Mouse (Mus musculus) subcutaneous adipose tissue, adult 2 months (tissue): ENCODE data around the gene Olfr1152. TPM values are rescaled to one million over a fixed set of nuclear protein-coding genes. Genes with fewer than 3 reads are reported as not detected.

Source experiments
- polyA plus RNA-seq: library from polyadenylated mRNA; depleted of rRNA; stranded (reverse); fragments of >200 nt; gene quantifications from 2 replicates; pipeline ENCODE4 v1.2.3, GENCODE M21; 2012; ENCODE audit warnings: low replicate concordance; rRNA removed

Gene Olfr1152
- polyA plus RNA-seq: not detected in 2 replicates

DNA sequence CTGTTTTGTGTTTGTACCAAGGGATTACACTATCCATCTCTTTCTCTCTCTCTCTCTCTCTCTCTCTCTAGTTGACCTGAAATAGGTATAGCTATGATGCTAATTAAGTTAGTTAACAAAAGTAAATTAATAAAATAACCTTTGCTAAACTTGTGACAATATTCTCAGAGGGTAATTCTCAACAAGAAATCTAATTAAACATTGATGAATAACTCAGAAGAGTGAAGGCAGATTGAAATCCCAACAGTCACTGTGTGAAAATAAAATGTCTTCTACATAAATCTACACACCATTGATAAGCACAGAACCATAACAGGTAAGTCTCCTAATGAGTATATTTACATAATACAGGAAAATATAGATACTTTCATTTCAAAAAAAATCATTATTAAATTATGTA lies at the start of gene Olfr1152:
Gene Olfr1152, plus strand, starts transcription at position 301 of the 400 bp plus-strand sequence.

GRCm38 (mm10) chr2:87830233-87830632 lies 36.1 kb upstream of the Olfr1152 start, which contains the start of gene Olfr1148:
Gene Olfr1148, plus strand, starts transcription at chr2:87830533.

DNA sequence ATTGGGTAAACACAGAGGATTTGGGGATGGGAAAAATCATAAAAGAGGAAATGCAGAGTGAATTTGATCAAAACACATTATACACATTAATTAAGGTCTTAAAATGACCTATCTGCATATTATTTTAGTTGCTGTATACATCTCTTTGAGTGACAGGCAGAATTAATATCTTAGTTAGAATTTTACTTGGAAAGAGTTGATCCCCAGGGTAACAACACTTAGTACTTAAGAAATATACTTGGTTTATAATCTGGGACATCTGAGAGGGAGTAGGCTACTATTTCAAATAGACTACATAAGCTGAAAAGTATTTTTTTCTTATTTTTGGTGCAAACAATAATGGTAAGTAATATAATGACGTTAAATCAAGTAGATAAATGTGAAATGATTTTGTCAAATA lies 22.6 kb upstream of the Olfr1152 start, which contains the start of gene Olfr1150-ps1:
Gene Olfr1150-ps1, plus strand, starts transcription at position 301 of the 400 bp plus-strand sequence.

DNA sequence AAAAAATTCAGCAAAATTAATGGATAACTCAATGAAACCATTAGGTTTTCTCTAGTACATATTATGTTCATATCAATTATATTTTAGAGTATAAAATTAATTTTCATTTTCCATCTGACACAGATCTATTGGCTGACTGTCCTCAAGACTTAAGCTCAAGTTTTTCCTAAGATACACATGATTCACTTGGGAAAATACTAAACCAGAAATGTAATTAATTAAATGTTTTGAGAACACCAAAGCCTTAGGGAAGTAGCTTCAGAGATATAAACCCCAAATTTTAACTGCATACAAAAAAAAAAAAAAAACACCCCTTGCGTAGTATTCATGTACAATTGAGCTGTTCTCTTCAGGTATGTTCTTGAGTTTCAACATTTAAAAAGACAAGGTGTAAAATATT lies 10.7 kb upstream of the Olfr1152 start, which contains the start of gene Olfr1151:
Gene Olfr1151, plus strand, starts transcription at position 301 of the 400 bp plus-strand sequence.

DNA sequence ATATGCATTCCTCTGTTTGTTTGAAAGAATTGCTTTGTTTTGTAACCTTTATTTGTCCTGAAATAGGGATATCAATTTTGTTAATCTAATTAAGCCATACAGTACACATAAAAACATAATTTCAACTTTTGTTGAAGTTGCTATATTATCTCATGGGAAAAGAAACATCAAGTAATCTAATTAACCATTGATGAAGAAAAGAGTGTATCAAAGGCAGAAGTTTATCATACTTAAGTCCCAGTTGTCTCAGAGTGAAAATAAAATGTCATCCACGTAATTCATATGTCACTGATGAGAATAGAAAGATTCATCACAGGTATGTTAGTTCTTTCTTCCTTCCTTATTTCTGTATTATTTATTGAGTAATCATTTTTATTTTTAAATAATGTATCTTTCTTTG lies 28.4 kb downstream of the Olfr1152 start, which contains the start of gene Olfr1153:
Gene Olfr1153, plus strand, starts transcription at position 301 of the 400 bp plus-strand sequence.

GRCm38 (mm10) chr2:87905066-87905465 lies 38.8 kb downstream of the Olfr1152 start, which contains the start of gene Olfr1154:
Gene Olfr1154, minus strand, starts transcription at chr2:87905166.

Other genes with a start within 250 kb of the Olfr1152 start
- not detected in 2 replicates for gene Olfr1131, start 239.4 kb upstream of the Olfr1152 start, polyA plus RNA-seq
- gene Olfr1132, start 229.0 kb upstream of the Olfr1152 start, polyA plus RNA-seq: not detected in 2 replicates
- gene Olfr1133, start 219.1 kb upstream of the Olfr1152 start, polyA plus RNA-seq: not detected in 2 replicates
- not detected in 2 replicates for gene Olfr1134, start 208.0 kb upstream of the Olfr1152 start, polyA plus RNA-seq
- not detected in 2 replicates for gene Olfr1135, start 192.8 kb upstream of the Olfr1152 start, polyA plus RNA-seq
- not detected in 2 replicates for gene Olfr1136, start 172.5 kb upstream of the Olfr1152 start, polyA plus RNA-seq
- gene Olfr1137, start 153.3 kb upstream of the Olfr1152 start, polyA plus RNA-seq: not detected in 2 replicates
- gene Olfr1138, start 126.5 kb upstream of the Olfr1152 start, polyA plus RNA-seq: not detected in 2 replicates
- gene Olfr1140, start 122.7 kb upstream of the Olfr1152 start, polyA plus RNA-seq: not detected in 2 replicates
- gene Olfr1141, start 112.5 kb upstream of the Olfr1152 start, polyA plus RNA-seq: not detected in 2 replicates
- not detected in 2 replicates for gene Olfr152, start 87.0 kb upstream of the Olfr1152 start, polyA plus RNA-seq
- gene Olfr1143, start 65.9 kb upstream of the Olfr1152 start, polyA plus RNA-seq: not detected in 2 replicates
- gene Olfr1145, start 56.7 kb upstream of the Olfr1152 start, polyA plus RNA-seq: not detected in 2 replicates
- gene Olfr1148, start 36.0 kb upstream of the Olfr1152 start, polyA plus RNA-seq: not detected in 2 replicates
- gene Olfr1150-ps1, start 22.5 kb upstream of the Olfr1152 start, polyA plus RNA-seq: not detected in 2 replicates
- gene Olfr1151, start 10.6 kb upstream of the Olfr1152 start, polyA plus RNA-seq: not detected in 2 replicates
- not detected in 2 replicates for gene Olfr1153, start 28.5 kb downstream of the Olfr1152 start, polyA plus RNA-seq
- gene Olfr1154, start 38.7 kb downstream of the Olfr1152 start, polyA plus RNA-seq: not detected in 2 replicates
- gene Olfr1155, start 78.6 kb downstream of the Olfr1152 start, polyA plus RNA-seq: not detected in 2 replicates
- not detected in 2 replicates for gene Olfr1156, start 86.6 kb downstream of the Olfr1152 start, polyA plus RNA-seq
- not detected in 2 replicates for gene Olfr1157, start 101.8 kb downstream of the Olfr1152 start, polyA plus RNA-seq
- gene Olfr74, start 108.2 kb downstream of the Olfr1152 start, polyA plus RNA-seq: not detected in 2 replicates
- not detected in 2 replicates for gene Olfr1158, start 123.6 kb downstream of the Olfr1152 start, polyA plus RNA-seq
- not detected in 2 replicates for gene Olfr1160, start 141.8 kb downstream of the Olfr1152 start, polyA plus RNA-seq
- not detected in 2 replicates for gene Olfr1161, start 156.3 kb downstream of the Olfr1152 start, polyA plus RNA-seq
- gene Olfr73, start 171.2 kb downstream of the Olfr1152 start, polyA plus RNA-seq: not detected in 2 replicates
- not detected in 2 replicates for gene Olfr1162, start 184.6 kb downstream of the Olfr1152 start, polyA plus RNA-seq
- gene Olfr1163, start 205.3 kb downstream of the Olfr1152 start, polyA plus RNA-seq: not detected in 2 replicates
- not detected in 2 replicates for gene Olfr1164, start 227.5 kb downstream of the Olfr1152 start, polyA plus RNA-seq